Mouse (Mus musculus) heart, embryonic 15.5 days (tissue): ENCODE measurements around the gene Per1. TPM values are rescaled to one million over a fixed set of nuclear protein-coding genes. Genes with fewer than 3 reads are reported as not detected.

Experiments
- ATAC-seq: fragments of 200-750 bp; cut with Nextera tagmentation; replicated peaks from 2 replicates; pipeline ENCODE4 v1.8.0; 2017; ENCODE audit warnings: low read depth, moderate TSS enrichment; ENCODE audit not compliant: insufficient number of reproducible peaks, insufficient read depth, low FRiP score
- H3K27ac ChIP-seq: fragments of 300-500 bp; sonication (generic); 2 replicates; pipeline ENCODE4 v1.5.1; 2015; ENCODE audit warnings: mild to moderate bottlenecking, inconsistent platforms
- H3K27me3 ChIP-seq: fragments of 300-500 bp; sonication (generic); 2 replicates; pipeline ENCODE4 v1.6.1; 2015; ENCODE audit warnings: inconsistent platforms
- H3K36me3 ChIP-seq: fragments of 300-500 bp; sonication (generic); 2 replicates; pipeline ENCODE4 v1.6.1; 2015; ENCODE audit warnings: mild to moderate bottlenecking, inconsistent platforms
- H3K4me1 ChIP-seq: fragments of 300-500 bp; sonication (generic); replicated peaks from 2 replicates; pipeline ENCODE4 v1.6.1; 2015; ENCODE audit warnings: inconsistent platforms
- H3K4me2 ChIP-seq: fragments of 300-500 bp; sonication (generic); 2 replicates; pipeline ENCODE4 v1.6.1; 2015; ENCODE audit warnings: inconsistent platforms, mild to moderate bottlenecking, moderate library complexity
- H3K4me3 ChIP-seq: fragments of 300-500 bp; sonication (generic); 2 replicates; pipeline ENCODE4 v1.5.1; 2015; ENCODE audit warnings: mild to moderate bottlenecking, inconsistent platforms
- H3K9ac ChIP-seq: fragments of 300-500 bp; sonication (generic); 2 replicates; pipeline ENCODE4 v1.6.1; 2015; ENCODE audit warnings: mild to moderate bottlenecking, inconsistent platforms
- H3K9me3 ChIP-seq: fragments of 300-500 bp; sonication (generic); replicated peaks from 2 replicates; pipeline ENCODE4 v1.6.1; 2016; ENCODE audit warnings: inconsistent platforms
- WGBS: fragments of 180-500 bp; shearing (Covaris S2); methylation state at CpG from one replicate; pipeline ENCODE4 v1.1.7; 2015; ENCODE audit warnings: mixed read lengths; 5-methylcytosine and 5-hydroxymethylcytosine counted together
- polyA plus RNA-seq: library from polyadenylated mRNA; unstranded; fragments of >200 nt; fragmentation: Nextera tagmentation; extraction: Ambion mirVana; gene quantifications from 2 replicates; pipeline ENCODE4 v1.2.1, GENCODE M21; 2015

The Per1 gene
- polyA plus RNA-seq, 1 experiment from 2014 or later: 16.1 TPM

GRCm38 (mm10) chr11:69065394-69065925 is 29.6 kb upstream of the Per1 start:
- 73% methylated on average over 3 of the region's 3 CpGs for whole genome bisulfite sequencing
- Histone ChIP-seq H3K9me3 (no peaks in the 10 kb centered on the region), H3K4me3 (no peak overlapping the region; the same call in 1 of the 2 replicates), H3K4me1 (peaks cover 52% of the 10 kb centered on the region), H3K4me2 (peak overlapping the region; percentile 80; the same call in 1 of the 2 replicates), H3K9ac (no peak overlapping the region), H3K27me3 (no peaks in the 10 kb centered on the region), H3K27ac (no peak overlapping the region), H3K36me3 (no peaks in the 10 kb centered on the region)
- ATAC-seq: no peak

DNA sequence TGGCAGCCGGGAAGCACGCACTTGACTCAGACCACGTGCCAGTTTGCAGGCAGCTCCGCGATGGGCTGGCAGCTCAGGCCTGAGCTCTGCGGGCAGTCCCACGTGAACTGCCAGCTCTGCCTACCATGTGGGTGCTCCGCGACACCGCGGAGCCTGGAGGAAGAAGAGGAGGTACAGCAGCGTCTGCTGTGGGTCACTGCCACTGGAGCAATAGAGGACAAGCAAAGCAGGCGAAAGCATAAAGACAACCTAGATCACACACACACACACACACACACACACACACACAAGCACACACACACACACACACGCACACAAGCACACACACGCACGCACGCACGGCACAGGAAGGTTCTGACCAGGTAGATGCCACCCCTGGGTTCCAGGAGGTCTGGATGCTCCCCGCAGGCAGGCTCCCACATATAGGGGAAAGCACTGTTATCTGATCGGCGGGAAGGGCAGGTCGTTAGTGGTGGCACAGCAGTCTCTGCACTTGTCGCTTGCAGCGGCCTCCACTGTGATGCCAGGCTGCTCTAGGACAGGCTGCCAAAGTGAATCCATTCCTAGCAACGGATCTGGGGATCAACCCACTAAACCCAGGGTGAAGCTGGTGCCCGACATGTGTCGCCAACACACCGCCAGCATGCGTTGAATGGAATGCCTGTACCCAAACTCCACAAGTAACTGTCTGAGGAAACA is 28.7 kb upstream of the Per1 start:
- Histone ChIP-seq H3K4me1 (peaks cover 49% of the 10 kb centered on the region), H3K9me3 (no peaks in the 10 kb centered on the region), H3K4me2 (peak overlapping the region; percentile 80), H3K27ac (peak overlapping the region; percentile 15), H3K9ac (peak overlapping the region; percentile 47), H3K4me3 (peak overlapping the region; percentile 42), H3K36me3 (no peaks in the 10 kb centered on the region), H3K27me3 (no peaks in the 10 kb centered on the region)
- 2% methylated on average over 28 of the region's 29 CpGs for WGBS
- no peak for ATAC-seq

DNA sequence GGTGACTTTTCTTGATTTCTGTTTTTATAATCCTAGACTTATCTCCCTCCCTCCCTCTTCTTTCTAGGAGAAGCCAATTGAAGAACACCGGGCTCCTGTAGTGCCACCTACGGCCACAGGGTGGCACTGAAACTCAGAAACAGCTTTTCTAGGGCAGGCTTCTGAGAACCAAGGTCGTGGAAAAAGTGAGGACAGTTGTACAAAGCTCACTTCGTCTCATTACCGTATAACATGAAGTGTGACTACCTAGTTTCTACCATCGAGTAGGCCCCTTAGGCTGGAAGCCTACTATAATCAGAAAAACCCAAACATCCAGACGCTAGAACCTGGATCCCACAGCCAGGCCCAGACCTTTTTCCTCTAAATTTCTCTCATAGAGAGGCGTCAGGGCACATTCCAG is 28.1 kb upstream of the Per1 start:
- no peaks in the 10 kb centered on the region for H3K36me3 ChIP-seq
- peak overlapping the region; percentile 89 for H3K27ac ChIP-seq
- 5% methylated on average over 8 of the region's 8 CpGs for WGBS
- H3K4me1 ChIP-seq: peaks cover 46% of the 10 kb centered on the region
- peak overlapping the region; percentile 47; the same call in 1 of the 2 replicates for H3K9ac ChIP-seq
- H3K4me2 ChIP-seq: peak overlapping the region; percentile 80
- no peak for ATAC-seq
- peak overlapping the region; percentile 42 for H3K4me3 ChIP-seq
- H3K9me3 ChIP-seq: no peaks in the 10 kb centered on the region
- H3K27me3 ChIP-seq: no peaks in the 10 kb centered on the region

DNA sequence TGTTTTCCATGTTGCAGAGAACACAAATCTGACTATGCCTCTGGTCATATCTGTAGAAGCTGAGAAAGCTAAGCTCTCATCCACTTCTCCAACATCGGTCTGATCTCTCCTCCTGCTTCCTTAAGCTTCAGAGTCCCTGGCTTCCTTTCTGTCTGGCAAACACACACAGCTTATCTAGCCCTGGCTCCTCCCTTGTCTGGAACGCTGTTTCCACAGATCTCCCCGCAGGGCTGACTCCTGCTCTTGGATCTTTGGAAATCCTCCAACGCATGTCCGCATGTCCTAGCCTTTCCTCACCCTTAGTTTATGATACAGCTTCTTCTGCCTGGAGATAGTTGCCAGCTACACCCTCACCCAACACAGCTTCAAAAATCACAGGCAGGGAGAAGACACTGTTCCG is 27.4 kb upstream of the Per1 start:
- Histone ChIP-seq H3K27me3 (no peaks in the 10 kb centered on the region), H3K4me2 (peak overlapping the region; percentile 39), H3K9me3 (no peaks in the 10 kb centered on the region), H3K4me3 (no peak overlapping the region; the same call in 1 of the 2 replicates), H3K4me1 (peaks cover 47% of the 10 kb centered on the region), H3K9ac (peak overlapping the region; percentile 14; the same call in 1 of the 2 replicates), H3K27ac (peak overlapping the region; percentile 89), H3K36me3 (no peaks in the 10 kb centered on the region)
- no peak for ATAC-seq
- 16% methylated on average over 6 of the region's 6 CpGs for whole genome bisulfite sequencing

DNA sequence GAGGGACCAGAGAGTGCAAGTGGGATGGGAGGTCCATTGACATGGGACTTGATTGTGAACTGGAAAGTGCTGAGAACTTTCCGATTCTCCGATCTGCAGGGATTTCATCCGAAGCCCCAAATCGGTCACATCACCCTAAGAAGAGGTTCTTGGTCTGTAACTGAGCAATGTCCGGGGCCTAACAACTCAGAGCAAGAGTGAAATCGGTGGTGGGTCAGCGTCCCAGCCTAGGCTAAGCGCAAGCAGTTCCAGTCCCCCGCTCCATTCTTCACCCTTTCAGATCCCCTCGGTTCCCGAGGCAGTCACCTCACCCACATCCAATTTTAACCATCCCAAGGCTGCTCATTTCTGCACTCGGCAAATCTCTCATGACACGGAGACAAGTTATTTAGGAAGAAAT is 24.9 kb upstream of the Per1 start:
- Histone ChIP-seq H3K27me3 (no peaks in the 10 kb centered on the region), H3K36me3 (no peaks in the 10 kb centered on the region), H3K9me3 (no peaks in the 10 kb centered on the region), H3K9ac (peak overlapping the region; percentile 84), H3K4me3 (peak overlapping the region; percentile 72), H3K27ac (peak overlapping the region; percentile 91), H3K4me1 (peaks cover 54% of the 10 kb centered on the region), H3K4me2 (peak overlapping the region; percentile 84)
- ATAC-seq: no peak
- WGBS: 0% methylated on average over 13 of the region's 13 CpGs

DNA sequence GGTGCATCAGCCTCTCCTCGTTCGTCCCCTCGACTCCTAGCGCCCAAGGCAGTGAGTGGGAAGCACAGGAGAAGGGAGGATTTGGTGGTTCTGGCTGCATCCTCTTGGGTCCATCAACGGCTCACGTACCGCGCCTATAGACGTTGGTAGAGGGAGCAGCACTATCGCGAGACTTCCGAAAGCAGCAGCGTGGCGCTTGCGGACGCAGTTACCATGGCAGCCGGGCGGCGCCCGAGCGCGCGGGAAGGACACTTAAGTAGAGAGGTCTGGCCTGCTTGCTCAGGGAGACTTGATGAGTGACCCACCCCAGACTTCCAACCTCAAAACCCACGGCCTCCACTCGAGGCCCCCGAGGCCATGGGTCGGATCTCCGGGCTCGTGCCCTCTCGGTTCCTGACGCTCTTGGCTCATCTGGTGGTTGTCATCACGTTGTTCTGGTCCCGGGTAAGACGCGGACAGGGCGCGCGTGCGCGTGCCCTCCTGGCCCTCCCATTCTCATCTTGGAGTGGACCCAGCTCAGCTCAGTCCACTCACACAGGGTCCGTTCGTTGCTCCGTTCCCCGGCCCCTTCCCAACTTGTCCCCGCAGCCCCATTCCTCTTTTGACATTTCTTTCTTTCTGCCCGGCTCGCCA is 24.3 kb upstream of the Per1 start, which contains the start of gene Tmem107:
Gene Tmem107, plus strand, starts transcription at position 217 of the 633 bp plus-strand sequence.
- Histone ChIP-seq H3K4me2 (peak within 1 kb of the TSS; percentile 84), H3K27me3 (no peaks in the 10 kb centered on the region), H3K9ac (peak within 1 kb of the TSS; percentile 84), H3K4me3 (peak within 1 kb of the TSS; percentile 72), H3K36me3 (no peaks in the 10 kb centered on the region), H3K27ac (peak within 1 kb of the TSS; percentile 91), H3K4me1 (peaks cover 54% of the 10 kb centered on the region), H3K9me3 (no peaks in the 10 kb centered on the region)
- under 1% methylated on average over 47 of the region's 47 CpGs for WGBS
- ATAC-seq: peak; percentile 85

DNA sequence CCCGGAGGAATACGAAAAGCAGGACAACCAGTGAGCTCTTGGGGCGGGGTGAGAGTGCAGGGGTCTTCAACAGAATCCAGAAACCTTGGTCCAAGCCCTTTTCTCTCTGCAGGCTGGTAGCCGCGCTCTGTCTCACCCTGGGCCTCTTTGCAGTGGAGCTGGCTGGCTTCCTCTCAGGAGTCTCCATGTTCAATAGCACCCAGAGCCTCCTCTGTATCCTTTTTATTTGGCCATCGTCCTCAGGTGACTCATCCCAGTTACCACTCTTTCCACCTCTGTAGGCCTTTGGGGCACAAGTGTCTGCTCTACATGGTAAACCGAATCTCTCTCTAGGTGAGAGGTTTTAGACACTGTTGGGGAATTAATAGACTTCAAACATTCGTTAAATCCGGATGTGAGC is 23.8 kb upstream of the Per1 start:
- Histone ChIP-seq H3K9ac (peak overlapping the region; percentile 84), H3K4me3 (peak overlapping the region; percentile 72), H3K4me2 (peak overlapping the region; percentile 84), H3K4me1 (peaks cover 52% of the 10 kb centered on the region), H3K36me3 (no peaks in the 10 kb centered on the region), H3K27me3 (no peaks in the 10 kb centered on the region), H3K27ac (peak overlapping the region; percentile 91), H3K9me3 (no peaks in the 10 kb centered on the region)
- 25% methylated on average over 9 of the region's 9 CpGs for WGBS
- no peak for ATAC-seq

GRCm38 (mm10) chr11:69072234-69072633 is 22.8 kb upstream of the Per1 start:
- Histone ChIP-seq H3K9ac (peak overlapping the region; percentile 61), H3K9me3 (no peaks in the 10 kb centered on the region), H3K27me3 (no peaks in the 10 kb centered on the region), H3K4me1 (peaks cover 47% of the 10 kb centered on the region), H3K4me2 (peak overlapping the region; percentile 62), H3K36me3 (no peaks in the 10 kb centered on the region), H3K27ac (peak overlapping the region; percentile 89), H3K4me3 (peak overlapping the region; percentile 38)
- WGBS: 88% methylated on average over 11 of the region's 11 CpGs
- no peak for ATAC-seq

- H3K4me2 ChIP-seq: peak overlapping the region; percentile 62
- ATAC-seq: no peak
- H3K36me3 ChIP-seq: no peaks in the 10 kb centered on the region
- WGBS: 8% methylated on average over 9 of the region's 9 CpGs
- H3K9ac ChIP-seq: peak overlapping the region; percentile 61
- no peaks in the 10 kb centered on the region for H3K9me3 ChIP-seq
- H3K4me3 ChIP-seq: peak overlapping the region; percentile 38
- no peaks in the 10 kb centered on the region for H3K27me3 ChIP-seq
- H3K27ac ChIP-seq: peak overlapping the region; percentile 89
- peaks cover 43% of the 10 kb centered on the region for H3K4me1 ChIP-seq
Observed at GRCm38 (mm10) chr11:69072666-69073064, 22.4 kb upstream of the Per1 start.

DNA sequence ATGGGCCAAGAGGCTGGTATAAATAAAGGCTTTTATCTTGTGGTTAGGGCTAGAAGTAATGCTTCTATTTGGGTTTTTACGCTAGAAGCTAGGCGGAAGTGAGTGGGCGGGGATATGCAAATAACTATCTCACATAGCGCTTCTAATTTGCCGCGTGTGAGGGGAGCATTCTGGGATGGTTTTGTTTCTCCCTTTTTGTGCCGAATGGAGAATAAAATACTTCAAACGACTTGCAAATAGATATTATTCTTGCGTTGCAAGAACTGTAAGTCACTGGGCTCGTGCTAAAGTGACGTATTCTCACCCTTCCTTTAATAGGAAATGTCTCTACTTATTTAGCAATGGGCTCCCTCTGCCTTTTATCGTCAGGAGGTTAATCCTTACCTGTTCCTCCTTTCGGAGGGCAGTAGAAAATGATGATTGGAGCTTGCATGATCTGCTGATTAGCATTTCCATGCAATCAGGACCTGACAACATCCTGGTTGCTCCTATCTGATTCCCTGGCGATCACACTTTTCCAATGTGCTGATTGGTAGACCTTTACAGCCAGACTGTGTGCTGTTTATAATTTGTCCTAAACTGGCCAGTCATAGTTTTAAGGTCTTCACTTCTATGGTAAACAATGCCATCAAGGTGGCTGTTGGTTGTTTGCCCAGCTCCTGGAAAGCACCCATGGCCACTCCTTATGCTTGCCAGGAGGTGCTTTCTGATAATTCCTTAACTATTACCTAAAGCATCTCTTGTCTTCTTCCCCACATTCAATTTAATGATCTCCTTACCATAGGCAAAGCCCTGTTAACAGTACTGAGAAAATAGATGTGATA is 21.7 kb upstream of the Per1 start:
- peak; percentile 40 for ATAC-seq

More for the DNA sequence above, 21.7 kb upstream of the Per1 start:
- Histone ChIP-seq H3K4me2 (peak overlapping the region; percentile 62), H3K9me3 (no peaks in the 10 kb centered on the region), H3K4me3 (peak overlapping the region; percentile 38), H3K9ac (peak overlapping the region; percentile 61), H3K4me1 (peaks cover 41% of the 10 kb centered on the region), H3K27ac (peak overlapping the region; percentile 89), H3K36me3 (no peaks in the 10 kb centered on the region), H3K27me3 (no peaks in the 10 kb centered on the region)
- 0% methylated on average over 14 of the region's 14 CpGs for WGBS
